Mouse (Mus musculus) lung, embryonic 14.5 days (tissue): ENCODE results near the gene Stx16. TPM values are rescaled to one million over a fixed set of nuclear protein-coding genes. Genes with fewer than 3 reads are reported as not detected.
A peak's percentile ranks its signal among the peaks of the same experiment; 100 is the strongest.

Experiments used
- ATAC-seq: fragments of 200-750 bp; cut with Nextera tagmentation; 2 replicates; pipeline ENCODE4 v1.8.0; 2017; ENCODE audit warnings: mild to moderate bottlenecking, moderate TSS enrichment, moderate library complexity; ENCODE audit not compliant: insufficient read depth
- DNase-seq: peaks from one replicate; pipeline ENCODE4 v3.0.0-alpha.2; 2015
- H3K27ac ChIP-seq: fragments of 300-500 bp; sonication (generic); 2 replicates; pipeline ENCODE4 v1.5.1; 2014; ENCODE audit warnings: low read depth, mild to moderate bottlenecking, moderate library complexity
- H3K27me3 ChIP-seq: fragments of 300-500 bp; sonication (generic); 2 replicates; pipeline ENCODE4 v1.6.1; 2014; ENCODE audit warnings: low read length, control low read depth; ENCODE audit not compliant: insufficient read depth
- H3K36me3 ChIP-seq: fragments of 300-500 bp; sonication (generic); 2 replicates; pipeline ENCODE4 v1.6.1; 2014; ENCODE audit warnings: control low read depth; ENCODE audit not compliant: insufficient read depth
- H3K4me1 ChIP-seq: fragments of 300-500 bp; sonication (generic); 2 replicates; pipeline ENCODE4 v1.6.1; 2014; ENCODE audit warnings: antibody characterized with exemption, control low read depth; ENCODE audit not compliant: insufficient read depth
- H3K4me2 ChIP-seq: fragments of 300-500 bp; sonication (generic); 2 replicates; pipeline ENCODE4 v1.6.1; 2014; ENCODE audit warnings: mild to moderate bottlenecking
- H3K4me3 ChIP-seq: fragments of 300-500 bp; sonication (generic); 2 replicates; pipeline ENCODE4 v1.5.1; 2014; ENCODE audit warnings: low read depth, low read length
- H3K9ac ChIP-seq: fragments of 300-500 bp; sonication (generic); 2 replicates; pipeline ENCODE4 v1.6.1; 2014
- H3K9me3 ChIP-seq: fragments of 300-500 bp; sonication (generic); 2 replicates; pipeline ENCODE4 v1.6.1; 2016; ENCODE audit warnings: low read depth, low read length, control low read depth
- CTCF ChIP-seq: IDR thresholded peaks from 2 replicates; pipeline ENCODE4 v1.5.1; 2016; ENCODE audit warnings: antibody characterized with exemption, low read depth
- WGBS: fragments of 180-500 bp; shearing (Covaris S2); extraction: QIAGEN DNeasy Blood & Tissue Kit; methylation state at CpG from one replicate; pipeline ENCODE4 v1.1.7; 2014; 5-methylcytosine and 5-hydroxymethylcytosine counted together
- polyA plus RNA-seq: library from polyadenylated mRNA; unstranded; fragments of >200 nt; fragmentation: Nextera tagmentation; extraction: Ambion mirVana; gene quantifications from 2 replicates; pipeline ENCODE4 v1.2.1, GENCODE M21; 2014

Stx16 gene
- polyA plus RNA-seq = 9.6 and 10.3 TPM in 2 replicates

DNA sequence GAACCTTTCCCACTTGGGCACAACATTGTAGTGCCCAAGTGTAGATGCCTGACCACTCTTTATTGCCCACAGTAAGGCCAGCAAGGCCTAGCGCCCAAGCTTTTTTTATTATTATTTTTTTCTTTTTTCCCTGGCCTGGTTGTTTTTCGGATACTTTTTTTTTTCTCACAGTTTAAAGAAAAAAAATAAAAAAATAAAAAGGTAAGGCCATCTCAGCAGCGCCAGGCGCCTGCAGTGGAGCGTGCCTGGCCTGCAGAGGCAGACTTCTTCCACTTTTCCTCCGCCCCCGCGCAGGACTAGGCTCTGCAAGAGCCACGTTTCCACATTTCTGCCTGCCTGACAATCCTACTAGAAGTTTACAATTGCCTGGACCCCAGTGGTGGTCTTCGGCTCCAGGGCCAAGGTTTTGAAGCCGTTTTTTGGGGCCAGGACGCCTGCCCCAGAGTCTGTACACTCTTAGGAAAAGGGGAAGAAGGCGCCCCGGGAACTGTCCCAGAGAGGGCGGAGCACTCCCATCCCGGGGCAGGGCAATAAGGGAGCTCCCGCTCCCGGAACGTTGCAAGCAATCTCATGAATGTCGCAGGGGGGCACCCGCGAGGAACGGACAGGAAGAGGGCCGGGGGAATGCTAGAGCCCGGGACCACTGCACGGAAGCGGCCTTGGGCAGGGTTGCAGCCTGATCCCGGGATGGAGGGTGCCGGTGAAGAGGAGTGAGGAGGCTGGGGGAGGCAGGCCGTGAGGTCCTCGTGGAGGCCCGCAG lies at the start of gene Stx16:
Stx16 (plus strand) TSS at position 636 of the 760 bp plus-strand sequence.
- DNase-seq = peak; percentile 97
- Histone ChIP-seq H3K4me1 (peaks cover 16% of the 10 kb centered on the region), H3K27me3 (no peaks in the 10 kb centered on the region), H3K27ac (peak within 1 kb of the TSS; percentile 96), H3K4me3 (peak within 1 kb of the TSS; percentile 90), H3K36me3 (no peaks in the 10 kb centered on the region), H3K4me2 (peak within 1 kb of the TSS; percentile 88), H3K9ac (peak within 1 kb of the TSS; percentile 89), H3K9me3 (no peaks in the 10 kb centered on the region)
- WGBS = 1% methylated on average over 32 of the region's 32 CpGs
- TF ChIP-seq CTCF = peak; percentile 42
- ATAC-seq = peak; percentile 95

DNA sequence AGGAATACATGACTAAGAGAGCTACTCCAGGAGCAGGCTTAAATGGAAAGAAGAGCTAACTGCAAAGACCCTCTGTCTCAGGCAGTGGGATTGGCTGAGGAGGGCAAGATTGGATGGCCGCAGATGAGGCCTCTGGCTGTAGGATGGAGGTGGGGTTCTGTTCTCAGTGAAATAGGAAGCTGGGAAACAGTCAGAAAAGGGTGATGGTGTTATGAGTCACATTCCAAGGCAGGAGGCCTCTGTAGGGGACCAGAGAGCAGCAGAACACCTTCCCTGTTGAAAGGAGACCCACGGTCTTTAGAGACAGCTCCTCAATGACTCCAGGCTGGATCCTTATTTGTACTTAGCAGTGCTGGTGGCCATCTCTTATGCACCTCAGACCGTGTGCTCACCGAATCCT lies 49.7 kb upstream of the Stx16 start:
- 0 out of 2 replicates have a peak, but pooled peaks cover 1% of the 10 kb centered on the region for H3K4me1 ChIP-seq
- H3K27ac ChIP-seq = no peak overlapping the region
- no peak for DNase-seq
- no peaks in the 10 kb centered on the region for H3K9me3 ChIP-seq
- H3K36me3 ChIP-seq = no peaks in the 10 kb centered on the region
- H3K9ac ChIP-seq = no peak overlapping the region
- H3K4me2 ChIP-seq = no peak overlapping the region
- ATAC-seq = no peak
- no peaks in the 10 kb centered on the region for H3K27me3 ChIP-seq
- no peak overlapping the region for H3K4me3 ChIP-seq
- no peak for TF ChIP-seq CTCF
- 59% methylated on average over 4 of the region's 4 CpGs for WGBS

DNA sequence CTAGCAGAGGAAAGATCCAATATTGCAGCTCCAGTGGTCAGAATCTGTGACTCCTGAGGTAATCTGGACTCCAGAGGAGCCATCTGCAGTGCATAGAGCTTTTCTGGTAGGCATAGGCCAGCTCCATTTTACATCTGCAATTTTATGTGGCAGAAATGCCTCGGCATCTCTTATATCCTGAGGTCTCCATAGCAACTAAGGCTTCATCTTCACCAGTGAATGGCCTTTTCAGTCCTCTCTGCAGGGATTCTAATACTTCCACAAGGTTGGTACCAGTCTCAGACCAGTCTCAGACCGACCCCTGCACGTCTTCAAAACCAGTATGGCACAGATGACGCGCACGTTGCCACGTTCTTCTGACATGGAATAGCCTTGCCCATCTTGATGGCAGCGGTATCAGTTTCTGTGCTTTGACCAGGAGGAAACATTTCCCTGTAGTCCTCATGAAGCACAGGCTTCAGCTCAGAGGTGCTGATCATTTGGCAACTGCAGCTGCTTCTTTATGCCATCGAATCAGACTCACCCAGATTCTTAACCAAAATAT lies 42.8 kb upstream of the Stx16 start:
- H3K27ac ChIP-seq = no peak overlapping the region
- no peak for ATAC-seq
- H3K4me3 ChIP-seq = no peak overlapping the region
- H3K4me2 ChIP-seq = no peak overlapping the region
- WGBS = 90% methylated on average over 9 of the region's 9 CpGs
- DNase-seq = no peak
- no peaks in the 10 kb centered on the region for H3K9me3 ChIP-seq
- no peak overlapping the region for H3K9ac ChIP-seq
- H3K4me1 ChIP-seq = no peaks in the 10 kb centered on the region
- H3K27me3 ChIP-seq = no peaks in the 10 kb centered on the region
- no peak for TF ChIP-seq CTCF
- H3K36me3 ChIP-seq = no peaks in the 10 kb centered on the region

DNA sequence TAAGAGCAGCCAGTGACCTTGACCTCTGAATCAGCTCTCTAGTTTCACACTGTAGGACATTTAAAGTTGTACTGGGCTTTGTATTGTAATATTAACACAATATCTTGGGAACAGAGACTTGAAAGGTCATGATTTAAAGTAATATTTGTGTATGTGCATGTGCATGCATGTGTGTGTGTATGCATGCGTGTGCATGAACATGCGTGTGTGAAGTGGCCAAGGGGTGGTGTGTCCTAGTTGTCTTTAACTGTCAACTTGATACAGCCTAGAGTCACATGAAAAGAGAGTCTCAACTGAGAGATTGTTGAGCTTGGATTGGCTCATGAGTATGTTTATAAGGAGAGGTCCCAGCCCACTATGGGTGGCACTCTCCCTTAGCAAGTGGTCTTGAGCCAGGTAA lies 28.5 kb upstream of the Stx16 start:
- DNase-seq (no peak), ATAC-seq (no peak)
- no peak overlapping the region for H3K4me3 ChIP-seq
- H3K27me3 ChIP-seq = no peaks in the 10 kb centered on the region
- H3K4me2 ChIP-seq = no peak overlapping the region
- H3K9ac ChIP-seq = no peak overlapping the region
- no peak for TF ChIP-seq CTCF
- no peaks in the 10 kb centered on the region for H3K36me3 ChIP-seq
- WGBS = 96% methylated on average over 2 of the region's 2 CpGs
- H3K4me1 ChIP-seq = peaks cover 16% of the 10 kb centered on the region
- no peak overlapping the region for H3K27ac ChIP-seq
- H3K9me3 ChIP-seq = no peaks in the 10 kb centered on the region

GRCm38 (mm10) chr2:174049481-174050338 lies 26.4 kb upstream of the Stx16 start:
- H3K9ac ChIP-seq = no peak overlapping the region
- no peaks in the 10 kb centered on the region for H3K9me3 ChIP-seq
- no peak overlapping the region for H3K4me3 ChIP-seq
- peaks cover 16% of the 10 kb centered on the region for H3K4me1 ChIP-seq
- H3K27me3 ChIP-seq = no peaks in the 10 kb centered on the region
- no peak overlapping the region for H3K4me2 ChIP-seq
- no peak for TF ChIP-seq CTCF
- peak overlapping the region; percentile 10; the same call in 1 of the 2 replicates for H3K27ac ChIP-seq
- DNase-seq (peak; percentile 28), ATAC-seq (peak; percentile 59)
- no peaks in the 10 kb centered on the region for H3K36me3 ChIP-seq
- WGBS = 6% methylated on average over 4 of the region's 4 CpGs

DNA sequence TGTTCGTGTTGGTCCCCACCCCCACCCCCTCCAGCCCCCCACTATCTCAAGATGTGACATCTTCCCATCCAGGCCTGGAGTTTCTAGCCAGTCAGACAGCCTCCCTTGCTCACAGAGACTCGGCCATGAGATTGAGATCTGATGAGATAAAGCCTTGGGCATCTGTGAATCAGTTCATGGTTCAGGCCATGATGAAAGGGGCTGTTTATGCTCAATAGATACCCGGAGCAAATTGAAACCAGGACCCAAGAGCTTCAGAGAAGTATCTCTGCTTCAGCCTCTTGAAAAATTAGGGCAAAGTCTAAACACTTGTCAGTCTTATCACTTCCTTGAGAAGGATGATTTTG lies 25.8 kb upstream of the Stx16 start:
- ATAC-seq = 0 out of 2 replicates have a peak, but pooled peaks have one; percentile 4

GRCm38 (mm10) chr2:174051081-174051481 lies 25.0 kb upstream of the Stx16 start:
- Histone ChIP-seq H3K27ac (no peak overlapping the region), H3K9me3 (no peaks in the 10 kb centered on the region), H3K36me3 (no peaks in the 10 kb centered on the region), H3K27me3 (no peaks in the 10 kb centered on the region), H3K4me2 (no peak overlapping the region), H3K9ac (no peak overlapping the region), H3K4me1 (peaks cover 16% of the 10 kb centered on the region), H3K4me3 (no peak overlapping the region)
- DNase-seq = no peak
- 6% methylated on average over 10 of the region's 10 CpGs for WGBS
- no peak for ATAC-seq
- TF ChIP-seq CTCF = no peak

More for the DNA sequence above, 25.8 kb upstream of the Stx16 start:
- Histone ChIP-seq H3K4me3 (no peak overlapping the region), H3K36me3 (no peaks in the 10 kb centered on the region), H3K9ac (no peak overlapping the region), H3K9me3 (no peaks in the 10 kb centered on the region), H3K4me2 (no peak overlapping the region), H3K27me3 (no peaks in the 10 kb centered on the region), H3K27ac (no peak overlapping the region), H3K4me1 (peaks cover 16% of the 10 kb centered on the region)
- peak; percentile 24 for DNase-seq
- TF ChIP-seq CTCF = no peak
- WGBS = 3% methylated on average over 3 of the region's 3 CpGs
